In genomic region chr6:38695380-38696054, GRCm38 (mm10) we compare ENCODE assay signal across 9 mouse cellular contexts. TPM values are rescaled to one million over a fixed set of nuclear protein-coding genes. Genes with fewer than 3 reads are reported as not detected.
DNase-seq lines count a peak whose midpoint lies in the region; ATAC-seq and TF ChIP-seq lines count a peak whose summit lies in the region.
"Had no signal": no experiment of that assay in that cellular context is flagged by ENCODE, and none has a peak within 500 bp of the region (broad histone marks: within the 10 kb centered on the region; RNA-seq: fewer than 3 reads in every experiment).

No protein-coding gene starts in this region.

- H3K27ac ChIP-seq in forebrain, embryonic 16.5 days (ENCODE audit: low read length): no peak overlapping the region
- H3K27ac ChIP-seq in hindbrain, embryonic 10.5 days: no peak overlapping the region
- H3K27ac ChIP-seq in lung, embryonic 16.5 days (ENCODE audit: low read length): no peak overlapping the region
- H3K27ac ChIP-seq: macrophage had no signal

- no peak overlapping the region for H3K4me3 ChIP-seq in G1E (ENCODE audit: low read depth, low read length)
- no peak overlapping the region for H3K4me3 ChIP-seq in forebrain, embryonic 16.5 days (replicated peaks; ENCODE audit: low read length)
- no peak overlapping the region for H3K4me3 ChIP-seq in hindbrain, embryonic 10.5 days
- no peak overlapping the region for H3K4me3 ChIP-seq in lung, embryonic 16.5 days (ENCODE audit: low read length)

- peaks cover 8% of the 10 kb centered on the region; the same call in 1 of the 2 replicates for H3K4me1 ChIP-seq in G1E (ENCODE audit: insufficient read depth, low read depth, low read length)
- no peaks in the 10 kb centered on the region; the same call in none of the 2 replicates for H3K4me1 ChIP-seq in forebrain, embryonic 16.5 days (replicated peaks; ENCODE audit: control insufficient read depth, insufficient read depth, low read length)
- peaks cover 8% of the 10 kb centered on the region; the same call in 1 of the 2 replicates for H3K4me1 ChIP-seq in hindbrain, embryonic 10.5 days (replicated peaks)
- peaks cover 12% of the 10 kb centered on the region for H3K4me1 ChIP-seq in lung, embryonic 16.5 days (replicated peaks; ENCODE audit: control insufficient read depth, insufficient read depth, low read length)

- no peaks in the 10 kb centered on the region for H3K27me3 ChIP-seq in G1E (ENCODE audit: insufficient read depth, low read length)
- H3K27me3 ChIP-seq in forebrain, embryonic 16.5 days (replicated peaks; ENCODE audit: control insufficient read depth, insufficient read depth, low read length): no peaks in the 10 kb centered on the region
- H3K27me3 ChIP-seq in hindbrain, embryonic 10.5 days (ENCODE audit: insufficient read depth, poor library complexity, severe bottlenecking): no peaks in the 10 kb centered on the region
- H3K27me3 ChIP-seq in lung, embryonic 16.5 days (ENCODE audit: control insufficient read depth, insufficient read depth, low read depth, low read length): no peaks in the 10 kb centered on the region

- no peaks in the 10 kb centered on the region for H3K9me3 ChIP-seq in G1E (replicated peaks)
- no peaks in the 10 kb centered on the region for H3K9me3 ChIP-seq in forebrain, embryonic 16.5 days (ENCODE audit: control insufficient read depth, low read length)
- H3K9me3 ChIP-seq in hindbrain, embryonic 10.5 days: no peaks in the 10 kb centered on the region
- H3K9me3 ChIP-seq in lung, embryonic 16.5 days (ENCODE audit: control insufficient read depth, low read length): no peaks in the 10 kb centered on the region

- 29% methylated on average over 9 of the region's 9 CpGs for WGBS in forebrain, embryonic 16.5 days
- 33% methylated on average over 9 of the region's 9 CpGs for WGBS in hindbrain, embryonic 10.5 days
- 25% methylated on average over 9 of the region's 9 CpGs for WGBS in lung, embryonic 16.5 days

- peak; percentile 55 for DNase-seq in G1E (ENCODE audit: low spot score)
- DNase-seq in cerebellum, adult 11-12 months: peak; percentile 62
- peak; percentile 80 for DNase-seq in hindbrain, embryonic 10.5 days (ENCODE audit: low spot score)
- DNase-seq in layer of hippocampus, adult 8-10 months (ENCODE audit: low spot score in 2 of 2): peak; percentile 65 to 90
- peak; percentile 69 for DNase-seq in retina, adult 2 months (ENCODE audit: low read depth, low spot score)
- DNase-seq in thymus, postnatal 25 days: peak; percentile 59

- ATAC-seq in G1E (ENCODE audit: extremely low read depth, insufficient number of reproducible peaks, low FRiP score, poor library complexity, severe bottlenecking): peak; percentile 28
- ATAC-seq in forebrain, embryonic 16.5 days: peak; percentile 76
- peak; percentile 61 for ATAC-seq in lung, embryonic 16.5 days (ENCODE audit: low read depth)

- peaks cover 78% of the 10 kb centered on the region for H3K36me3 ChIP-seq in G1E (replicated peaks)
- H3K36me3 ChIP-seq in forebrain, embryonic 16.5 days (ENCODE audit: control insufficient read depth, insufficient read depth): peaks cover 16% of the 10 kb centered on the region
- H3K36me3 ChIP-seq in hindbrain, embryonic 10.5 days: peaks cover 85% of the 10 kb centered on the region
- peaks cover 11% of the 10 kb centered on the region for H3K36me3 ChIP-seq in lung, embryonic 16.5 days (ENCODE audit: control insufficient read depth, insufficient read depth, low read length)

- H3K4me2 ChIP-seq in forebrain, embryonic 16.5 days (ENCODE audit: low read length): no peak overlapping the region
- no peak overlapping the region for H3K4me2 ChIP-seq in lung, embryonic 16.5 days (ENCODE audit: low read depth, low read length)

- H3K9ac ChIP-seq in forebrain, embryonic 16.5 days (replicated peaks; ENCODE audit: low read depth, low read length): no peak overlapping the region
- H3K9ac ChIP-seq in lung, embryonic 16.5 days (ENCODE audit: low read length): no peak overlapping the region

- TF ChIP-seq CTCF in G1E (IDR thresholded peaks at IDR 0.05; ENCODE audit: low read depth, low read length): peak; percentile 74; the same call in 1 of the 2 replicates

RNA-seq across cellular contexts. Expression of gene Clec2l, which starts 32.6 kb away (rescaled TPM):
- total RNA-seq in G1E (2014; fragmentation: Nextera tagmentation) (not detected in 2 replicates), G1E (2017) (not detected in 2 replicates)
- not detected in 2 replicates for polyA plus RNA-seq in G1E (2012)
- 7.8 and 10.9 TPM in 2 replicates for polyA plus RNA-seq in forebrain, embryonic 16.5 days (2015; fragmentation: Nextera tagmentation; extraction: Ambion mirVana)
- polyA plus RNA-seq in hindbrain, embryonic 10.5 days (2016; fragmentation: Nextera tagmentation; extraction: Ambion mirVana): 1.1 and 1.7 TPM in 2 replicates
- 10 to 100 TPM; 44.2 to 56.9 (median 49.1) TPM for total RNA-seq in layer of hippocampus, adult 8-10 months (2022)
- 0.51 and 0.68 TPM in 2 replicates for polyA plus RNA-seq in lung, embryonic 16.5 days (2015; fragmentation: Nextera tagmentation; extraction: Ambion mirVana)
- polyA plus RNA-seq: macrophage had no signal

RNA-seq across cellular contexts. Expression of gene Klrg2, which starts 58.5 kb away (rescaled TPM):
- total RNA-seq in G1E (2014; fragmentation: Nextera tagmentation): not detected in 2 replicates
- total RNA-seq in G1E (2017): 0.05 and 0.06 TPM in 2 replicates
- polyA plus RNA-seq in G1E (2012): 0.01 TPM in 1 of 2 replicates, not detected in the other
- polyA plus RNA-seq in forebrain, embryonic 16.5 days (2015; fragmentation: Nextera tagmentation; extraction: Ambion mirVana): 0.14 TPM in 1 of 2 replicates, not detected in the other
- 0.05 and 0.14 TPM in 2 replicates for polyA plus RNA-seq in hindbrain, embryonic 10.5 days (2016; fragmentation: Nextera tagmentation; extraction: Ambion mirVana)
- 1 to 10 TPM in 2 of 4 experiments, under 1 TPM in 2; 0.64 to 2.1 (median 1.00) TPM for total RNA-seq in layer of hippocampus, adult 8-10 months (2022)
- polyA plus RNA-seq in lung, embryonic 16.5 days (2015; fragmentation: Nextera tagmentation; extraction: Ambion mirVana): 0.09 and 0.15 TPM in 2 replicates
